Comparison of ENCODE assay signal across 9 mouse cellular contexts in the genomic region with DNA sequence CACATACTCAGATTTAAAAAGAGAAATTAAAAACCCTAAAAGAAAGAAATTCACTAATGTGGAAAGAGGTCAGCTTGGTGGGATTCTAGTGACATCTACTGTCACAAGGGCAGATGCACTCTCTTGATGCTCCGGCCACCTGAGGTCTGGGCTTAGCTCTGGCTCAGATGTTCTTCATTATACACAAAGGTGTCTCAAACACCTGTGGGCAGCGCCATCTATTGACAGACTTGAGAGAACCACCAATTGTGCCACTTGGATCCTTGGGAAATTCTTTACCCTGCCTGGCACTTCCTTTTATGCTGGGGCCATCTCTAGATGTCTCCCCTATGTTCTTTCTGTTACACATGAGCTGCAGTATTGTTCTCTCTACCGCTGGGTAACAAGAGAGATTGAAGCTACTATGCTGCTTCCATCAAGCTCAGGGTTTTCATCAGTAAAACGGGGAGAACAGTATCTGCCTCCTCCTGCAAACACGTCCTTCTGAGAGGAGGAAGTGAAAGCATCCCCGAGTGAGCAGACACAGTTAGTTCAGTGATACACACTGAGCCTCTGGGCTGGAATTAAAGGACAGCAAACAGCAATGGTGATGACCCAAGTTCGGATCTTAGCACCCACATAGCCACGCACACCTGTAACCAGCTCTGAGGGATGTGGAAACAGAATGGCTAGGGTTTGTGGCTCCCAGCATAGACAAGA. TPM values are rescaled to one million over a fixed set of nuclear protein-coding genes. Genes with fewer than 3 reads are reported as not detected.
A peak's percentile ranks its signal among the peaks of the same experiment; 100 is the strongest.
DNase-seq lines count a peak whose midpoint lies in the region; ATAC-seq and TF ChIP-seq lines count a peak whose summit lies in the region.
"Had no signal": no experiment of that assay in that cellular context is flagged by ENCODE, and none has a peak within 500 bp of the region (broad histone marks: within the 10 kb centered on the region; RNA-seq: fewer than 3 reads in every experiment).

No protein-coding gene starts in this region.

- H3K4me3 ChIP-seq in gastrocnemius, adult 2 months = no peak overlapping the region
- H3K4me3 ChIP-seq in bone marrow, adult 2 months (replicated peaks; ENCODE audit: control insufficient read depth, low read depth, low read length) = no peak overlapping the region
- H3K4me3 ChIP-seq in intestine, embryonic 15.5 days (replicated peaks) = no peak overlapping the region
- no peak overlapping the region for H3K4me3 ChIP-seq in heart, embryonic 10.5 days
- H3K4me3 ChIP-seq: hindbrain, embryonic 15.5 days had no signal

- no peaks in the 10 kb centered on the region for H3K9me3 ChIP-seq in intestine, embryonic 15.5 days
- H3K9me3 ChIP-seq in heart, embryonic 10.5 days = peaks cover 4% of the 10 kb centered on the region; the same call in 1 of the 2 replicates
- H3K9me3 ChIP-seq: hindbrain, embryonic 15.5 days had no signal

- no peak for ATAC-seq in intestine, embryonic 15.5 days

- no peak overlapping the region for H3K27ac ChIP-seq in gastrocnemius, adult 2 months
- no peak overlapping the region for H3K27ac ChIP-seq in bone marrow, adult 2 months (ENCODE audit: control insufficient read depth, insufficient read depth, low read depth, low read length, poor library complexity)
- H3K27ac ChIP-seq in intestine, embryonic 15.5 days = no peak overlapping the region
- no peak overlapping the region for H3K27ac ChIP-seq in heart, embryonic 10.5 days
- H3K27ac ChIP-seq: hindbrain, embryonic 15.5 days had no signal

- intact Hi-C loops in gastrocnemius, adult 2 months (cut with DNase I) = no loop called here

- no peak for TF ChIP-seq POLR2A in bone marrow, adult 2 months (IDR thresholded peaks at IDR 0.05; ENCODE audit: borderline replicate concordance, control insufficient read depth, low read depth, low read length)

- TF ChIP-seq CTCF in gastrocnemius, adult 2 months (IDR thresholded peaks at IDR 0.05) = peak; percentile 39
- TF ChIP-seq CTCF in bone marrow, adult 2 months (IDR thresholded peaks at IDR 0.05; ENCODE audit: control insufficient read depth, insufficient read depth, low read length) = peak; percentile 15; the same call in 1 of the 2 replicates

- H3K27me3 ChIP-seq in intestine, embryonic 15.5 days (replicated peaks) = no peaks in the 10 kb centered on the region
- no peaks in the 10 kb centered on the region for H3K27me3 ChIP-seq in heart, embryonic 10.5 days (ENCODE audit: insufficient read depth, poor library complexity, severe bottlenecking)
- H3K27me3 ChIP-seq: hindbrain, embryonic 15.5 days had no signal

- no peaks in the 10 kb centered on the region for H3K36me3 ChIP-seq in intestine, embryonic 15.5 days
- H3K36me3 ChIP-seq in heart, embryonic 10.5 days = peaks cover 10% of the 10 kb centered on the region; the same call in 1 of the 2 replicates

- no peak for DNase-seq in gastrocnemius, adult 2 months
- DNase-seq in gastrocnemius, adult 8-10 months (ENCODE audit: low spot score in 2 of 2) = no peak
- peak; percentile 66 to 70 for DNase-seq in B cell, adult 2 months
- peak; percentile 33 for DNase-seq in kidney, postnatal 14 days
- DNase-seq in spleen, adult 12 weeks (ENCODE audit: low spot score) = peak; percentile 6
- DNase-seq in heart, embryonic 10.5 days (ENCODE audit: low spot score) = no peak

- 33% methylated on average over 8 of the region's 8 CpGs for WGBS in bone marrow, adult 2 months
- WGBS in intestine, embryonic 15.5 days = 61% methylated on average over 8 of the region's 8 CpGs
- WGBS in heart, embryonic 10.5 days = 64% methylated on average over 8 of the region's 8 CpGs

- H3K4me1 ChIP-seq in bone marrow, adult 2 months (ENCODE audit: control insufficient read depth, insufficient read depth, low read length) = no peaks in the 10 kb centered on the region
- H3K4me1 ChIP-seq in intestine, embryonic 15.5 days (replicated peaks) = no peaks in the 10 kb centered on the region
- no peaks in the 10 kb centered on the region for H3K4me1 ChIP-seq in heart, embryonic 10.5 days
- H3K4me1 ChIP-seq: hindbrain, embryonic 15.5 days had no signal

- H3K4me2 ChIP-seq in intestine, embryonic 15.5 days (replicated peaks) = no peak overlapping the region
- H3K4me2 ChIP-seq: hindbrain, embryonic 15.5 days had no signal

- H3K9ac ChIP-seq in intestine, embryonic 15.5 days = no peak overlapping the region
- H3K9ac ChIP-seq: hindbrain, embryonic 15.5 days had no signal

RNA-seq across cellular contexts. Expression of a gene that starts 24.8 kb away (rescaled TPM):
- total RNA-seq in gastrocnemius, adult 2 months (2021) = 1 to 10 TPM; 4.7 to 5.6 TPM
- total RNA-seq in gastrocnemius, adult 8-10 months (2022) = 1 to 10 TPM; 3.2 to 4.8 (median 4.1) TPM
- polyA plus RNA-seq in bone marrow, adult 2 months (2011; ENCODE audit: insufficient read depth, insufficient read length, low replicate concordance, missing spikeins) = 3.0 TPM in 1 of 2 replicates, not detected in the other
- polyA plus RNA-seq in intestine, embryonic 15.5 days (2015; fragmentation: Nextera tagmentation; extraction: Ambion mirVana) = 1.4 and 1.5 TPM in 2 replicates
- 3.7 and 8.6 TPM in 2 replicates for polyA plus RNA-seq in heart, embryonic 10.5 days (2016; fragmentation: Nextera tagmentation; extraction: Ambion mirVana)

RNA-seq across cellular contexts. Expression of a gene that starts 34.4 kb away (rescaled TPM):
- total RNA-seq in gastrocnemius, adult 2 months (2021) = 10 to 100 TPM in 1 of 2 experiments, 1 to 10 TPM in 1; 9.4 to 10.9 TPM
- 1 to 10 TPM; 7.0 to 9.4 (median 7.8) TPM for total RNA-seq in gastrocnemius, adult 8-10 months (2022)
- 2.9 and 6.6 TPM in 2 replicates for polyA plus RNA-seq in bone marrow, adult 2 months (2011; ENCODE audit: insufficient read depth, insufficient read length, low replicate concordance, missing spikeins)
- 39.9 and 42.1 TPM in 2 replicates for polyA plus RNA-seq in intestine, embryonic 15.5 days (2015; fragmentation: Nextera tagmentation; extraction: Ambion mirVana)
- 29.6 and 32.1 TPM in 2 replicates for polyA plus RNA-seq in heart, embryonic 10.5 days (2016; fragmentation: Nextera tagmentation; extraction: Ambion mirVana)

Comparison
In these comparisons a context has a peak if more than half of its experiments do, and no peak if none do; other contexts are left out.
1. DNase-seq: peak in B cell, adult 2 months (2 of 2), kidney, postnatal 14 days (single experiment) and spleen, adult 12 weeks (single experiment); none in gastrocnemius, adult 2 months (single experiment), gastrocnemius, adult 8-10 months (0 of 2) and heart, embryonic 10.5 days (single experiment).